Mouse (Mus musculus): ENCODE measurements around the gene Gpr152.

DNA sequence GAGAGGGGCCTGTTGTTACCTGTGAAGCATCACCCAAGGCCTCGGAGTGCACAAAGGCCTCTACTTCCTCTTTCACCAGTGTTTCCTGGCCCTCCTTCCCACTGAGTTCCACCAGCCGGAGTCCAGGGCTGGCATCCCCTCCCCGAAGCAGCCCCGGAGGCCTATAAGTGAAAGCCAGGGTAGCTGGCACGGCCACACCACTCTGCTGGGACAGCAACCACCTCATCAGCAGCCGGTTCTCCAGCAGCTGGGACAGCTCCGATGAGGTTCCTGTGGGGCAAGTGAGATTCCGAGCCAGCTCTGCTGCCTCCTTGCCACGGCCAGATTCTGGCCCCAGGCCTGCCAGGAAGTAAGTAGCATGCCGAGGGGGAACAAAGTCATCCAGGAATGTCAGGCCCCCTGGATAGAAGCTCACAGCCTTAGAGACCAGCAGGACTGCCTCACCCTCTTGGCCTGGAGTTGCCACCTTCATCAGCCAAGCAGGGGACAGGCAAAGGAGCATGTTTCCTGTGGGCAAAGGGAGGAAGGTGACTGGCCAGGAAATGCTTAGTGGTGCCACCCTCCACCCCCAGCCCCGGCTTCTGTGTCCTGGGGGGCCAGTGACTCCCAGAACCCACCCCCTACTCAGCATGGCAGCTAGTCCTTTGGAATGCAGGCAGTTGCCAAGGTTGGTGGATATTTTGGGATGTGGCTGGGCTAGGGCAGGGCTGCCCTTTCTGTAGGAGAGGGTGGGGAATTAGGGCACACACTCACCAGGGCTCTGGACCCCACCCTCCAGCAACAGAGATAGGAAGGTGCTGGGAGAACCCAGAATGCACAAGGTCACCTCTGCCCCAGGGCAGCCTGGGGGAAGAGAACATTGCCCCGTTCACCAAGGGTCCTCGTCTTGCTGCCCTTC is 32.1 kb downstream of the Gpr152 start:
- TF ChIP-seq CTCF (conservative IDR thresholded peaks at IDR 0.05; ENCODE audit: low read length) (no peak), NANOG (IDR thresholded peaks at IDR 0.05; ENCODE audit: borderline replicate concordance, low read length) (no peak)

All from E14TG2a.4 (cell line).